Mouse (Mus musculus) stomach, embryonic 15.5 days (tissue): ENCODE measurements around the gene Ntn4. TPM values are rescaled to one million over a fixed set of nuclear protein-coding genes. Genes with fewer than 3 reads are reported as not detected.

Experiments
- ATAC-seq: fragments of 200-750 bp; cut with Nextera tagmentation; 2 replicates; pipeline ENCODE4 v1.8.0; 2017; ENCODE audit warnings: low read depth, moderate number of reproducible peaks, moderate TSS enrichment; ENCODE audit not compliant: insufficient read depth, low FRiP score
- H3K27ac ChIP-seq: fragments of 300-500 bp; sonication (generic); 2 replicates; pipeline ENCODE4 v1.5.1; 2015; ENCODE audit warnings: mild to moderate bottlenecking, inconsistent platforms
- H3K27me3 ChIP-seq: fragments of 300-500 bp; sonication (generic); replicated peaks from 2 replicates; pipeline ENCODE4 v1.6.1; 2015; ENCODE audit warnings: inconsistent platforms
- H3K36me3 ChIP-seq: fragments of 300-500 bp; sonication (generic); 2 replicates; pipeline ENCODE4 v1.6.1; 2015; ENCODE audit warnings: inconsistent platforms
- H3K4me1 ChIP-seq: fragments of 300-500 bp; sonication (generic); 2 replicates; pipeline ENCODE4 v1.6.1; 2015; ENCODE audit warnings: inconsistent platforms
- H3K4me2 ChIP-seq: fragments of 300-500 bp; sonication (generic); 2 replicates; pipeline ENCODE4 v1.6.1; 2015; ENCODE audit warnings: mild to moderate bottlenecking, inconsistent platforms
- H3K4me3 ChIP-seq: fragments of 300-500 bp; sonication (generic); replicated peaks from 2 replicates; pipeline ENCODE4 v1.5.1; 2015; ENCODE audit warnings: inconsistent platforms
- H3K9ac ChIP-seq: fragments of 300-500 bp; sonication (generic); 2 replicates; pipeline ENCODE4 v1.6.1; 2015; ENCODE audit warnings: inconsistent platforms
- H3K9me3 ChIP-seq: fragments of 300-500 bp; sonication (generic); 2 replicates; pipeline ENCODE4 v1.6.1; 2016; ENCODE audit warnings: inconsistent platforms
- WGBS: fragments of 180-500 bp; shearing (Covaris S2); methylation state at CpG from one replicate; pipeline ENCODE4 v1.1.7; 2015; 5-methylcytosine and 5-hydroxymethylcytosine counted together
- polyA plus RNA-seq: library from polyadenylated mRNA; unstranded; fragments of >200 nt; fragmentation: Nextera tagmentation; extraction: Ambion mirVana; gene quantifications from 2 replicates; pipeline ENCODE4 v1.2.1, GENCODE M21; 2015

Ntn4 gene
- polyA plus RNA-seq, 1 experiment from 2014 or later, result 0.71 TPM

GRCm38 (mm10) chr10:93783216-93784013 lies 142.9 kb downstream of the Ntn4 start:
- no peaks in the 10 kb centered on the region for H3K9me3 ChIP-seq
- no peaks in the 10 kb centered on the region for H3K4me1 ChIP-seq
- H3K4me2 ChIP-seq, result no peak overlapping the region
- no peaks in the 10 kb centered on the region for H3K27me3 ChIP-seq
- H3K36me3 ChIP-seq, result no peaks in the 10 kb centered on the region
- H3K9ac ChIP-seq, result no peak overlapping the region
- H3K4me3 ChIP-seq, result no peak overlapping the region
- WGBS, result 69% methylated on average over 15 of the region's 15 CpGs
- H3K27ac ChIP-seq, result no peak overlapping the region; the same call in 1 of the 2 replicates
- no peak for ATAC-seq

Other genes with a start within 250 kb of the Ntn4 start
- gene Lta4h, start 187.3 kb upstream of the Ntn4 start, polyA plus RNA-seq, result 202 and 226 TPM in 2 replicates
- 2.5 and 2.8 TPM in 2 replicates for gene Hal, start 151.9 kb upstream of the Ntn4 start, polyA plus RNA-seq
- 1.7 and 1.9 TPM in 2 replicates for gene Amdhd1, start 100.6 kb upstream of the Ntn4 start, polyA plus RNA-seq
- gene Ccdc38, start 100.0 kb upstream of the Ntn4 start, polyA plus RNA-seq, result 0.40 and 0.55 TPM in 2 replicates
- 111 and 128 TPM in 2 replicates for gene Snrpf, start 51.0 kb upstream of the Ntn4 start, polyA plus RNA-seq
- gene Usp44, start 190.9 kb downstream of the Ntn4 start, polyA plus RNA-seq, result 0.31 and 0.59 TPM in 2 replicates